Mouse (Mus musculus): Measurements from ENCODE around the gene Ltbr. TPM values are rescaled to one million over a fixed set of nuclear protein-coding genes. Genes with fewer than 3 reads are reported as not detected.
"Not testable (repeated sequence)": the region's sequence is repeated elsewhere in the genome, so short reads cannot be mapped to it uniquely, and the experiment has no call there.

Gene Ltbr
- total RNA-seq, 2 experiments from 2014 or later: 42.8 to 49.4 TPM

- no peak for DNase-seq
- intact Hi-C loops (cut with DNase I): no loop called here
Measured at GRCm38 (mm10) chr6:125285890-125286289, 27.8 kb downstream of the Ltbr start, which contains the start of gene Tuba3a. Gene Tuba3a (minus strand): TSS chr6:125286042.

- no peak for DNase-seq
- intact Hi-C loops (cut with DNase I): no loop called here
Measured at GRCm38 (mm10) chr6:125284751-125285150, 28.9 kb downstream of the Ltbr start.

GRCm38 (mm10) chr6:125284250-125284649 is 29.4 kb downstream of the Ltbr start:
- no peak for DNase-seq
- intact Hi-C loops (cut with DNase I): no loop called here

- intact Hi-C loops (cut with DNase I): not testable (repeated sequence)
- DNase-seq: peak in 1 of 2 experiments; percentile 20
Measured at GRCm38 (mm10) chr6:125282721-125283120, 31.0 kb downstream of the Ltbr start.

- intact Hi-C loops (cut with DNase I): no loop called here
- DNase-seq: no peak
Measured at GRCm38 (mm10) chr6:125279729-125280128, 34.0 kb downstream of the Ltbr start.

- intact Hi-C loops (cut with DNase I): loop anchor here (1.0 to 5.0 kb wide), 5 partner anchors 43 to 327 kb away; partner anchors contain the start of genes Iffo1 and Tapbpl
- DNase-seq: peak; percentile 57 to 64
Measured at GRCm38 (mm10) chr6:125274841-125275563, 38.7 kb downstream of the Ltbr start.

GRCm38 (mm10) chr6:125272228-125272785 is 41.4 kb downstream of the Ltbr start:
- intact Hi-C loops (cut with DNase I): loop anchor here (5.0 kb wide), 4 partner anchors 40 to 330 kb away; partner anchors contain the start of genes Iffo1 and Tapbpl
- DNase-seq: no peak

- peak; percentile 94 to 97 for DNase-seq
- intact Hi-C loops (cut with DNase I): loop anchor here (1.0 to 5.0 kb wide), 5 partner anchors 39 to 331 kb away; partner anchors contain the start of genes Iffo1 and Tapbpl
Measured at GRCm38 (mm10) chr6:125271455-125272227, 42.0 kb downstream of the Ltbr start.

- DNase-seq: no peak
- intact Hi-C loops (cut with DNase I): no loop called here
Measured at GRCm38 (mm10) chr6:125268799-125269198, 44.9 kb downstream of the Ltbr start.

GRCm38 (mm10) chr6:125267469-125267868 is 46.2 kb downstream of the Ltbr start:
- no peak for DNase-seq
- intact Hi-C loops (cut with DNase I): no loop called here

GRCm38 (mm10) chr6:125266600-125266999 is 47.1 kb downstream of the Ltbr start:
- intact Hi-C loops (cut with DNase I); DNase-seq: not testable (repeated sequence)

- no peak for DNase-seq
- intact Hi-C loops (cut with DNase I): no loop called here
Measured at GRCm38 (mm10) chr6:125266091-125266490, 47.6 kb downstream of the Ltbr start.

- intact Hi-C loops (cut with DNase I): no loop called here
- no peak for DNase-seq
Measured at GRCm38 (mm10) chr6:125265239-125265638, 48.4 kb downstream of the Ltbr start.

- DNase-seq: no peak
- intact Hi-C loops (cut with DNase I): no loop called here
Measured at GRCm38 (mm10) chr6:125264219-125264618, 49.5 kb downstream of the Ltbr start.

- DNase-seq: no peak
- intact Hi-C loops (cut with DNase I): no loop called here
Measured at GRCm38 (mm10) chr6:125260006-125260555, 53.6 kb downstream of the Ltbr start.

Other genes starting within 250 kb of the Ltbr start
- gene Lpar5, start 246.0 kb downstream of the Ltbr start, total RNA-seq (2021): under 1 TPM; 0.37 to 0.53 TPM
- 100 to 1,000 TPM; 170 to 183 TPM for gene Chd4, start 217.9 kb downstream of the Ltbr start, total RNA-seq (2021)
- gene Nop2, start 182.0 kb downstream of the Ltbr start, total RNA-seq (2021): 10 to 100 TPM; 23.7 to 25.3 TPM
- 10 to 100 TPM; 13.0 to 17.8 TPM for gene Iffo1, start 168.6 kb downstream of the Ltbr start, total RNA-seq (2021)
- 1,000 to 10,000 TPM; 3,414 to 3,559 TPM for gene Gapdh, start 147.4 kb downstream of the Ltbr start, total RNA-seq (2021)
- gene Ncapd2, start 122.2 kb downstream of the Ltbr start, total RNA-seq (2021): 10 to 100 TPM; 42.3 to 51.8 TPM
- 100 to 1,000 TPM; 272 to 283 TPM for gene Mrpl51, start 122.1 kb downstream of the Ltbr start, total RNA-seq (2021)
- 1 to 10 TPM; 8.1 to 9.1 TPM for gene Vamp1, start 98.3 kb downstream of the Ltbr start, total RNA-seq (2021)
- gene Tapbpl, start 82.0 kb downstream of the Ltbr start, total RNA-seq (2021): 1 to 10 TPM; 2.8 to 4.4 TPM
- gene Cd27, start 76.9 kb downstream of the Ltbr start, total RNA-seq (2021): under 1 TPM; 0.37 to 0.55 TPM
- gene Tuba3a, start 27.8 kb downstream of the Ltbr start, total RNA-seq (2021): not detected
- under 1 TPM; 0.97 to 0.98 TPM for gene Scnn1a, start 6.8 kb upstream of the Ltbr start, total RNA-seq (2021)
- gene Tnfrsf1a, start 35.5 kb upstream of the Ltbr start, total RNA-seq (2021): 10 to 100 TPM; 73.7 to 77.8 TPM
- not detected for gene Plekhg6, start 66.9 kb upstream of the Ltbr start, total RNA-seq (2021)
- gene Cd9, start 180.9 kb upstream of the Ltbr start, total RNA-seq (2021): 10 to 100 TPM; 77.7 to 79.8 TPM
- gene Vwf, start 232.9 kb upstream of the Ltbr start, total RNA-seq (2021): 10 to 100 TPM; 77.4 to 85.2 TPM

Measured in heart, postnatal 10 days (tissue).